Mouse (Mus musculus): Measurements from ENCODE around the gene Gm20696.
A peak's percentile ranks its signal among the peaks of the same experiment; 100 is the strongest.

Gm20696 gene

DNA sequence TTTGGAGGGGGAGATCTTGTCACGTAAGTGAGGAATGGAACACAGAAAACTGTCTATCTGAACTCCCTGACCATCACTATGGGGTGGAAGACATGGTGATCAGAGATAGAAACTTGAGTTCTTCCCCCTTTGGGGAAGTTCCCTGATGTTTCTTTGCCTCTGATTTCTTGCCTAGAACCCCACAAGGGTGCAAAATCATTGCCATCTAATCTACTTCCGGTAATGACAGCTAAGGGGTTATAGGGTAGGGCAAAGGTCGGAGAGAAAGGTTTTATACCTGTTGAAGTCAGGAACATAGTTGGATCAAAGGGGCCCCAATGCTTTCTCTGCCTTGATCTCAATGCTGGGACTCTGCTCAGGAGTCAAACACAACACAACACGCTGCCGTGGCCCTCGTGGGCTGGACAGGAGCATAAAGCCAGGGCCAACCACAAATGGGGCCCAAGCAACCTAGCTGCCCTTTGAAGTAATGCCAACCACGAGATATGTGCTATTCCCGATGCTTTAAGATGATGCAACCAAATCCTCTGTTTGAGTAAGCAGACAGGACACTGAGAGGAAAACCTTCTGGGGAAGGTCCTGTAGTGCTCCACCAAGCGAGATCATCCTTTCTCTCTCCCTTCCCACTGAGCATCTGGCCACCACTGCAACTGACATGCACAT is 307.4 kb downstream of the Gm20696 start:
- DNase-seq (ENCODE audit: low spot score) = no peak

GRCm38 (mm10) chr6:99357931-99358330 is 308.7 kb downstream of the Gm20696 start:
- no peak for DNase-seq (ENCODE audit: low spot score)

- no peak for DNase-seq (ENCODE audit: low spot score)
Observed at GRCm38 (mm10) chr6:99354338-99354737, 312.3 kb downstream of the Gm20696 start.

DNA sequence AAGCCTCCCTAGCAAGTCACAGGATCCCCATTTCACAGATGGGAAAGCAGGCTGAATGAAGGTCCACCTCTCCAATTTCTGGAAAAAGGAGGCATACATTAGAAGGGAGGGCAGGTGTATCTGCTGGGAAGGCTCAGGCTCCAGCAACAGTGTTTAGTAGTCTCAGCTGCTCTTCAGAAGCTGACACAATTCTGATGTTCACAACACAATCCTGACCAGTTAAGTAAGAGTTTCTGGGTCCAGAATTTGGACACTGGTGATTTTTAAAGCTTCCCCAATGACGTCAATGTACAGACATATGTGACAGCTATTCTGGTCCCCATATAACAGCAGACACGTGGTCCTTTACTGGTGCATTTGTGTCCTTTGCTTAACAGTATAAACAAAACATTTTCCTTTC is 313.2 kb downstream of the Gm20696 start:
- no peak for DNase-seq (ENCODE audit: low spot score)

DNA sequence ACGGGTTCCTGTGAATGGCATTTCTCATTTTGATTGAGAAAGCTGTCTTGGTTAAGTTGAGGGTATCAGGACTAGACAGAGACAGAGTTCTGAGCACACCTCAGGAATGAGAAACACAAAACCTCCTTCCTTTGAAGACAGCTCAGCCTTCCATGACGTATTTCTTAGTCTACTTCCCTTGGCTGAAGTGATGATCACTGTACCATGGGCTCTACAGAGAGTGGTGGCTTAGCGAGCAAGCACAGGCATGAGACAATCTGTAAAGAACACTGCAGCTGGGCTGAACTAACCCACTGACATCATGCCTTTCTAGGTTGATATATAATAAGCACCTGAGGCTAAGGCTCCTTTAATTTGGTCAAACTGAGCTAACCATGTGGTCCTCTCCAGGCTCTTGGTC is 316.0 kb downstream of the Gm20696 start:
- DNase-seq (ENCODE audit: low spot score) = no peak

DNA sequence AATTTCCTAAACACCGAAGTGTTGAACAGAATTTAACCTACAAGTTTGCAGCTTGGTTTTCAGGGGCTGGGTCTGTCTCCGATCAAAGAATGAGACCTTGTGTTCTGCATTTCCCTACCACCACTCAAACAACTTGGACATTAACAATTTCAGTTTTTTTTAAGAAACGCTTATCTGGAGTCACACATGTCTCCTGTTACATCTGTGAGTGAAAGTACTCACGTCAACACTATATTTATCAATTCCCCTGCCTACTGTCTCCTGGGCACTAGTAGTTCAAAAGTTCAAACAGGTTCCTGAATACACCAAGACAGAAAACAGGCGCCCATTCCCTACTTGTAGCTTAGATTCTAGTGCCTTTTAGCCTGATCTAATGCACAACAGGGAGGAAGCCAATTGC is 316.4 kb downstream of the Gm20696 start:
- no peak for DNase-seq (ENCODE audit: low spot score)

DNA sequence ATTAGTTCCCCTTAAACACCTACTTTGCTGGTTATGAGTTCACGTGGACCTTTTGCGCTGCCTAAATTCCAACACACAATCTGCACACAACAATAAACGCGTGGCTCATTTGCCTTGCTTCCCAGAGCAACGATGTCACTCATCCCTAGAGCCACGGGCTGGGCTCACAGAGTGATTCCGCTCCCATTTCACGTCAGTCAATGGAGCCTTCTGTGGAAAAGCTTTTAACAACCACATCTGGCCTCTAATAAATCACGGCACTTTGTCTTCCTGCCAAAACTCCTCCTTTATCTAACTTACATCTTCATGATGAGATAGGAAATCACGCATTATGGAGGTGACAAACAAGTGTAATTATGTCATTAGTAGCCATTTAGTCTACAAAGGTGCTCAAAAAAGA is 318.8 kb downstream of the Gm20696 start:
- DNase-seq (ENCODE audit: low spot score) = no peak

GRCm38 (mm10) chr6:99344966-99345365 is 321.6 kb downstream of the Gm20696 start:
- DNase-seq (ENCODE audit: low spot score) = no peak

- DNase-seq (ENCODE audit: low spot score) = no peak
Observed at GRCm38 (mm10) chr6:99344357-99344756, 322.2 kb downstream of the Gm20696 start.

DNA sequence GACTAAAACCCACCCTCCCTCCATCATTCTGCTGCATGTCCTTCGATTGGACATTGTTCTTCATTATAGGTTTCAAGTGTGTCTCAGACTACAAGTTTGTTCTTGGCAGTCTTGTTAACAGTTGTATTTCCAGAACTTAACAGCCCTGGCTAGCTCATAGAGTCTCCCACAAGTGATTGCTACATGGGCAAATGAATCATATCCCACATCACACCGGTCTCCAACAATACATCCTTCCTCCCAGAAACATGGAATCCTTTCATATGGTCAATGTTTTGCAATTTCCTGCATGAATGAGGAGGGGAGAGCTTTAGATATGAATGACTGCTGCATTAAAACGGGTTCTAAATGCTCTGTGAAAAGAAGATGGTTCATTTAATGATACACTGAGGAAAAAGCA is 322.8 kb downstream of the Gm20696 start:
- DNase-seq (ENCODE audit: low spot score) = no peak

- DNase-seq (ENCODE audit: low spot score) = no peak
Observed at GRCm38 (mm10) chr6:99342416-99342815, 324.2 kb downstream of the Gm20696 start.

- DNase-seq (ENCODE audit: low spot score) = no peak
Observed at GRCm38 (mm10) chr6:99340902-99341301, 325.7 kb downstream of the Gm20696 start.

GRCm38 (mm10) chr6:99339986-99340721 is 326.4 kb downstream of the Gm20696 start:
- no peak for DNase-seq (ENCODE audit: low spot score)

GRCm38 (mm10) chr6:99339343-99339620 is 327.3 kb downstream of the Gm20696 start:
- DNase-seq (ENCODE audit: low spot score) = no peak

GRCm38 (mm10) chr6:99338593-99339342 is 327.8 kb downstream of the Gm20696 start:
- no peak for DNase-seq (ENCODE audit: low spot score)

DNA sequence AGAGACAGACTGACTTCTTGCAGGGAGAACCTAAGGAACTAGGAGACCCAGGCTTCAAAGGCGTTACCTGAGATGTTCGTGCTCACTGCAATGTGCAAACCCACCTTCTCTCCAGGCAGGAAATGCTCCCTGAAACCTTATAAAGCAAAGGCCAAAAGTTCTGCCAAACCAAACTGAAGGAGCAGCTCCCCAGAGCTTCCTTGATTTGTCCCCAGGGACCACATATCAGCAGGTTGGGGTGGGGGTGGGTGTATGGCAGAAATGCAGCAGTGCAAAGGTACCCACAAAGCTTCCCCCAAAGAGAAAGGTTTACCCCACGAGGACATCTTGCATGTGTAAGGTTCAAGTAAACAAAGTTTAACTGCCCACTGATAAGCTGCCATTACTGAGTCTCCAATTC is 328.4 kb downstream of the Gm20696 start:
- no peak for DNase-seq (ENCODE audit: low spot score)

GRCm38 (mm10) chr6:99337575-99337974 is 329.0 kb downstream of the Gm20696 start:
- peak; percentile 25 for DNase-seq (ENCODE audit: low spot score)

GRCm38 (mm10) chr6:99336191-99336590 is 330.4 kb downstream of the Gm20696 start:
- DNase-seq (ENCODE audit: low spot score) = no peak

DNA sequence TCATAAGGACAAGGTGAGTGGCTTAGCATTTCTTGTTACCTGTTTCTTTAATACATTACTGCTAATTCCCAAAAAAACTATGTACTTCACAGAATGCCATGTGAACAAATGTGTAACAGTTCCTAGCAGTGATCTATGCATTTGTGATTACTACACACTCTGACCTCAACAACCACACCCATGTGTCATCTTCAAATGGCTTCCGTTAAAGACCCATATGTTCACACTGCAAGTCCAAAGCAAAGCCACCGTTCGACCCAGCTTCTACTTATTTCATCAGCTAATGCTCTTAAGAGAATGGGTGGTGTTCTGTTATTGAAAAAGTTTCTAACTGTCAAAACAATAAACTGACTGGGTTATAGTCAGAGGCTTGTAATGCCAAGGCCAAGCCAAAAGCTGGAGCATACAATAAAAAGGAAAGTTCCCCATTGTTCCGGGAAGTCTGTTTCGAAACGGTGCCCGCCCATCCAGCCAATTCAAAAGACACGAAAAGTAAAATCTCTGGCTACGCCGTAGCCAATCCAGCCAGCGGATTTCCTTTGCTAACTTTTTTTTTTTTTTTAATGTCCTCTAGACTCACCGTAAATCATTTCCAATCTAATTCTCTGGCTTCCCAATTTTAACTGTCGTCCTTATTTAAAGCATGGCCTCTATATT is 331.3 kb downstream of the Gm20696 start:
- DNase-seq (ENCODE audit: low spot score) = peak; percentile 50

DNA sequence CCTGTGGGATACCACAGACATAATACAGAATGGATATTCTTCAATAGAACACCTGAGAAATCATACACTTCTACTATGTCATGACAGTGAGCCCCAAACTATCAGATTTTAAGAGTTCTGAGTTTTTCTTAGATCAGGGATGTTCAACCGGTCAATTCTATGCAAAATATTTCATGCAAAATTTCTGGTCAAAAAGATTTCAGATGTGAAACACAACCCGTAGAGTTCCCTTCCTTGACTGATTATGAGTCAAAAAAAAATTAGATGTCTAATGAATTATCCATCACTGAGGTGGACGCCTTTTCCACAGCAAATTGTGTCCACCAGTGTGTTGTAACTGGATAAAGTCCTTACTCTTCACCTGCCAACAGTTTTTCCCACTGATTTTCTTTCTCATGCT is 332.3 kb downstream of the Gm20696 start:
- DNase-seq (ENCODE audit: low spot score) = no peak

DNA sequence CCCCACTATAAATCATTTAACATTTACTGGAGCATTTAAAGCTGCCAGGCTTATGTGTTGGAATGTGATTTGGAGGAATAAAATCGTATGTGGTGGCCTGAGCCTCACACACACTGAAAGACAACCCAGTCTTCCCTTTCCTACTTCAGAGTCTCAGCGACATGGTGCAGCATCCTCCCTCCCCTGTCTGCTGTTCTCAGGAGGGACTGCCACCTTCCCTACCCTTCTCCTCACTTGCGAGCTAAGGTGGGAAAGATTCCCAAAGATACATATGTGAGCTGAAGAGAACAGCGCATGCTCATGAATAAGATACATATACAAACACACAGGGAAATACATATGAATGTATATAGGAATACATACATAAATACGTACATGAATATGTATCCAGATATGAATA is 333.5 kb downstream of the Gm20696 start:
- DNase-seq (ENCODE audit: low spot score) = no peak

DNA sequence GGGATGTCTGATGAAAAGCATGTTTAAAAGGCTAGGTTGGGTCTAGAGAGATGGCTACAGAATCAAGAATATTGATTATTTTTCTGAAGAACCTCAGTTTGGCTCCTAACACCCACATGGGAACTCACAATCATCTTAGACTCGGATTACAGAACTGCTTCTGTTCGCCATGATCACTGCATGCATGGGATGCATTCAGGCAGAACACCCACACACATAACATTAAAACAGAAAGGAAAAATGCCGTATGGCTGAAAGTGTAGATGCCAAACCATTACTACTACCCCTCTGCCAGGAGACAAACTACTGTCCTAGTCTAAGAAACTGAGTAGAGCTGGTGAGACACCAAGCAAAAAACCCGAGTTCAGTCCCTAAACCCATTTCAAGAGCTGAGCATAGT is 336.4 kb downstream of the Gm20696 start:
- DNase-seq (ENCODE audit: low spot score) = no peak

DNA sequence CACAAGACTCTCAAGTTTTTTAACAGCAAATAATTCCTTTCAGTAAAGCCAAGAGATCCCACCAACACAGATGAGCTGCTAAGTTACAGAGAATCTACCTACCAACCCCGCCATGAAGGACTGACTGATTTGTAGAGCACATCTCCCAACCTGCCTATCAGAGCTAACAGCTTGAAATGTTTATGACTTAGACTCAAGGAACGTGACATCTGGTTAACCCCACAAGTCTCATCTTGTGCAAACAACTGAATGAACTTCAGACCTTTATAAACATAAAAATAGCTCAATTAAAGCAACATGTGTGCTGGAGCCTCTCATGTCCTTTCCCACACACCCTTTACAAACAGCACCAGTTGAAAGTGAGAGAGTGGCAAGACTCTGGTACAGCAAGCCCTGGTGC is 338.0 kb downstream of the Gm20696 start:
- no peak for DNase-seq (ENCODE audit: low spot score)

Measured in lung, postnatal 25 days (tissue).